Mouse (Mus musculus): ENCODE results near the gene 3425401B19Rik. TPM values are rescaled to one million over a fixed set of nuclear protein-coding genes. Genes with fewer than 3 reads are reported as not detected.

The 3425401B19Rik gene
- polyA plus RNA-seq, 1 experiment from 2014 or later: not detected

DNA sequence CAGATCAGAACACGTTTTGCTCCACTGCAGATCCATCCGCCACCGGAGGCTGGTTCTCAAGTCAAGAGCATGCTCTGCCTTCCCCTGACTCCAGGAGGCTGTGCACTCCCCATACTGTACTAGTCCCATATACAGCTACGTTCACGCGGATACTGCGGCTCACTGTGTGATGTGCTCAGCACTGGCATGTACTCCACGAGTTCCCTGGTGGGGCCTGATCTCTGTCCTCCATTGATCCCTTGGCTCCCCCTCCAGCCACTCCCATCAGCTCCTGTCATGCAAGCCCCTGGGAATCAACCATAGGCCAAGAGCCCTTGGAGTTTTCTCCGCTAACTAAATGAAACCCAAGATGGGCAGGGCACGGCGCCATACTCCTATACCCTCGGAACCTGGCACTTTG lies 2.6 kb downstream of the 3425401B19Rik start:
- Histone ChIP-seq H3K36me3 (ENCODE audit: control insufficient read depth, insufficient read depth, low read length) (no peaks in the 10 kb centered on the region), H3K27ac (replicated peaks; ENCODE audit: low read depth, low read length) (no peak overlapping the region), H3K4me1 (ENCODE audit: control insufficient read depth, insufficient read depth, low read length) (peaks cover 13% of the 10 kb centered on the region), H3K9me3 (ENCODE audit: control insufficient read depth, low read length) (no peaks in the 10 kb centered on the region), H3K4me3 (replicated peaks; ENCODE audit: low read depth, low read length) (no peak overlapping the region), H3K4me2 (ENCODE audit: low read length) (no peak overlapping the region), H3K9ac (replicated peaks; ENCODE audit: low read length) (no peak overlapping the region), H3K27me3 (ENCODE audit: control insufficient read depth, insufficient read depth, low read length) (no peaks in the 10 kb centered on the region)
- ATAC-seq (ENCODE audit: low FRiP score, low TSS enrichment): no peak
- no peak for DNase-seq
- WGBS: 92% methylated on average over 12 of the region's 12 CpGs

DNA sequence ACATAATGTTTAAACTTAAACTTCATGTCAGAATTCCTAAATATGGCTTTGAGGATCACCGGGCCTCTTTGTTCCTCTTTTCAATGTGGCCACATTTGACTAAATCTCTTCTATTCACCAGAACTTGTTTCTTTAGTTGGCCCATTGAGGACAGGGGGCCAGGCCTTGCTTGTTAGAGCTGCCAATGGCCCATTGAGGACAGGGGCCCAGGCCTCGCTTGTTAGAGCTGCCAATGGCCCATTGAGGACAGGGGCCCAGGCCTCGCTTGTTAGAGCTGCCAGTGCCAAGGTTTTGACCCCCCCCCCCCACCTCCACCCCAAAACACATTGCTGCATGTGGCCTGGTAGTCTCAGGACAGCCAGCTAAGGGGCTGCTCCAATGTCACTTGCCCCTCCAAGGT lies 3.5 kb downstream of the 3425401B19Rik start:
- no peak for DNase-seq
- WGBS: 28% methylated on average over 3 of the region's 3 CpGs
- ATAC-seq (ENCODE audit: low FRiP score, low TSS enrichment): no peak

DNA sequence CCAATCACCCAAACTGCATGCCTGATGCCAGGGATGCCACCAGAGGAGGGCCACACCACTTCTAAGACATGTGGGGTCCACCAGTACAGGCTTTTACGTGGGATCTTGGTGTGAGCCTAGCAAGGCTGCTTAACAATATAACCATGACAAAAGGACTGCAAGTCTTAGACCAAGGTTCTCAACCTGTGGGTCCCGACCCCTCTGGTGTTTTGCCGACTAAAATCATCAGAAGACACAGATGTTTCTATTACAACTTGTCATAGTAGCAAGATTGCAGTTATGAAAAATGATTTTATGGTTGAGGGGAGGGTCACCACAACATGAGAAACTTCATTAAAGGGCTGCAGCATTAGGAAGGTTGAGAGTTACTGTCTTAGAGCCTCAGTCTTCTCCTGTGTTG lies 6.5 kb downstream of the 3425401B19Rik start:
- WGBS: 71% methylated on average over 3 of the region's 3 CpGs
- H3K27me3 ChIP-seq (ENCODE audit: control insufficient read depth, insufficient read depth, low read length): no peaks in the 10 kb centered on the region

More for the DNA sequence above, 3.5 kb downstream of the 3425401B19Rik start:
- Histone ChIP-seq H3K9ac (replicated peaks; ENCODE audit: low read length) (no peak overlapping the region), H3K36me3 (ENCODE audit: control insufficient read depth, insufficient read depth, low read length) (no peaks in the 10 kb centered on the region), H3K4me3 (replicated peaks; ENCODE audit: low read depth, low read length) (no peak overlapping the region), H3K4me1 (ENCODE audit: control insufficient read depth, insufficient read depth, low read length) (peaks cover 13% of the 10 kb centered on the region), H3K27ac (replicated peaks; ENCODE audit: low read depth, low read length) (no peak overlapping the region), H3K4me2 (ENCODE audit: low read length) (no peak overlapping the region), H3K27me3 (ENCODE audit: control insufficient read depth, insufficient read depth, low read length) (no peaks in the 10 kb centered on the region), H3K9me3 (ENCODE audit: control insufficient read depth, low read length) (no peaks in the 10 kb centered on the region)

DNA sequence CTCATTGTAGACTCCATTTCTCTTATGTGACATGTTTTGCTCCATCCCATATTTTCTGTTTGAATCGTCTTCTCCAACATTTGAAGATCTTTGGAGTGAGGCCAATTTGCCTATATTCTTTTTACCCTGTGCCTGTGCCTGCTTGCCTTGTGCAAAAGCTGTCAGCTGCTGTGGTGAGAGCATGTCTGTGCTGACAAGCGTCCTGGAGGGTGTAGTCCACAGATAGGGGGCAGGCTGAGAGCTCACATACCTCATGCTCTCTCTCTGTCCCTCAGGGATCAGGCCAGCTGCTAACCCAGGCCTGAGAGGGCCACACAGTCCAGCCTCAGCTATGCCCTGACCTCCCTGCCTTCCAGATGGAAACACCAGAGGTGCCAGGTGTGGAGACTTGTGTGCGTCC lies 11.9 kb downstream of the 3425401B19Rik start:
- no peaks in the 10 kb centered on the region for H3K36me3 ChIP-seq (ENCODE audit: control insufficient read depth, insufficient read depth, low read length)
- DNase-seq: no peak
- H3K9me3 ChIP-seq (ENCODE audit: control insufficient read depth, low read length): no peaks in the 10 kb centered on the region
- H3K27me3 ChIP-seq (ENCODE audit: control insufficient read depth, insufficient read depth, low read length): no peaks in the 10 kb centered on the region
- no peak overlapping the region for H3K27ac ChIP-seq (replicated peaks; ENCODE audit: low read depth, low read length)
- H3K4me3 ChIP-seq (replicated peaks; ENCODE audit: low read depth, low read length): no peak overlapping the region
- H3K9ac ChIP-seq (replicated peaks; ENCODE audit: low read length): no peak overlapping the region
- WGBS: 56% methylated on average over 3 of the region's 3 CpGs
- no peak for ATAC-seq (ENCODE audit: low FRiP score, low TSS enrichment)
- no peaks in the 10 kb centered on the region for H3K4me1 ChIP-seq (ENCODE audit: control insufficient read depth, insufficient read depth, low read length)
- H3K4me2 ChIP-seq (ENCODE audit: low read length): no peak overlapping the region

More for the DNA sequence above, 6.5 kb downstream of the 3425401B19Rik start:
- ATAC-seq (ENCODE audit: low FRiP score, low TSS enrichment) (no peak), DNase-seq (no peak)
- peaks cover 5% of the 10 kb centered on the region for H3K4me1 ChIP-seq (ENCODE audit: control insufficient read depth, insufficient read depth, low read length)
- H3K4me3 ChIP-seq (replicated peaks; ENCODE audit: low read depth, low read length): no peak overlapping the region
- no peaks in the 10 kb centered on the region for H3K36me3 ChIP-seq (ENCODE audit: control insufficient read depth, insufficient read depth, low read length)
- H3K9me3 ChIP-seq (ENCODE audit: control insufficient read depth, low read length): no peaks in the 10 kb centered on the region
- H3K4me2 ChIP-seq (ENCODE audit: low read length): no peak overlapping the region
- no peak overlapping the region for H3K9ac ChIP-seq (replicated peaks; ENCODE audit: low read length)
- H3K27ac ChIP-seq (replicated peaks; ENCODE audit: low read depth, low read length): no peak overlapping the region

DNA sequence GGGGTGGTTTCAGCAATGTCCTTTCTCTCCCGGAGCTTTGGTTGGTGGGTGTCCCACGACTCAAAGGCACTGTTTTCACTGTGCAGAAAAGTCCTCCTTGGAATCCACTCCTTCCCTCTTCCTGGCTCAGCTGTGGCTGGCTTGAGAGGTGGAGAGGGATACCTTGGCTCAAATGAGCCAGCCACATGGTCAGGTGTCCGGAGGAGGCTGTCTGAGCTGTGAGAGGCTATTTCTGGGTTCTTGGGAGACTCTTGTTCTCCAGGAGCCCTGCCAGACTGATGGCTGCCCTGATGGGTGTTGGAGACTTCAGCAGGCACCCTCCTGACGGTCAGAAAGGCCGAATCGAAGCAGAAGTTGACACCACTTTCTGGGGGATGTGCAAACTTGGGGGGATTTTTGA lies 22.0 kb downstream of the 3425401B19Rik start:
- H3K27ac ChIP-seq (replicated peaks; ENCODE audit: low read depth, low read length): no peak overlapping the region
- no peaks in the 10 kb centered on the region for H3K27me3 ChIP-seq (ENCODE audit: control insufficient read depth, insufficient read depth, low read length)
- no peak overlapping the region for H3K4me2 ChIP-seq (ENCODE audit: low read length)
- ATAC-seq (ENCODE audit: low FRiP score, low TSS enrichment): no peak
- no peaks in the 10 kb centered on the region for H3K9me3 ChIP-seq (ENCODE audit: control insufficient read depth, low read length)
- H3K4me1 ChIP-seq (ENCODE audit: control insufficient read depth, insufficient read depth, low read length): no peaks in the 10 kb centered on the region
- no peak overlapping the region for H3K4me3 ChIP-seq (replicated peaks; ENCODE audit: low read depth, low read length)
- H3K9ac ChIP-seq (replicated peaks; ENCODE audit: low read length): no peak overlapping the region
- no peaks in the 10 kb centered on the region for H3K36me3 ChIP-seq (ENCODE audit: control insufficient read depth, insufficient read depth, low read length)
- WGBS: 90% methylated on average over 6 of the region's 6 CpGs
- no peak for DNase-seq

DNA sequence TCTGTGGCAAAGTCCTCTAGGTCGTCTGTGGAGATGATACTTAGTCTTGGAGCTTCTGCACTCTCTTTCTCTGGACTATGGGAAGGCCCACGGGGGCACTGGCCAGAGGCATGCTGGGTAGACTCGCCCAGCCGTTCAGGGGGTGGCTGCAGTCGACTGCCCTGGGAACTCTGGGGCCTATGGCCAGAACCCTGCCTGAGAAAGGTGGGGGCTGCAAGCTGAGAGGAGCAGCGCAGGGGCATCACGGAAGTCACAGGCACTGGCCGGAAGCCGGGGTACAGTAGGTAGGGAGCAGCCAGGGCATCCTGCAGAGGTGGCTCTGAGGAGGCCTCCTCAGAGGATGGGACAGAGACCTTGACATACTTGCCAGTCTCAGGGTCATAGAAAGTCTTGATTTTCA lies 25.3 kb downstream of the 3425401B19Rik start:
- Histone ChIP-seq H3K4me1 (ENCODE audit: control insufficient read depth, insufficient read depth, low read length) (no peaks in the 10 kb centered on the region), H3K4me2 (ENCODE audit: low read length) (no peak overlapping the region), H3K36me3 (ENCODE audit: control insufficient read depth, insufficient read depth, low read length) (no peaks in the 10 kb centered on the region), H3K27me3 (ENCODE audit: control insufficient read depth, insufficient read depth, low read length) (no peaks in the 10 kb centered on the region), H3K27ac (replicated peaks; ENCODE audit: low read depth, low read length) (no peak overlapping the region), H3K9ac (replicated peaks; ENCODE audit: low read length) (no peak overlapping the region), H3K9me3 (ENCODE audit: control insufficient read depth, low read length) (no peaks in the 10 kb centered on the region), H3K4me3 (replicated peaks; ENCODE audit: low read depth, low read length) (no peak overlapping the region)
- no peak for ATAC-seq (ENCODE audit: low FRiP score, low TSS enrichment)
- 84% methylated on average over 9 of the region's 9 CpGs for WGBS
- DNase-seq: no peak

DNA sequence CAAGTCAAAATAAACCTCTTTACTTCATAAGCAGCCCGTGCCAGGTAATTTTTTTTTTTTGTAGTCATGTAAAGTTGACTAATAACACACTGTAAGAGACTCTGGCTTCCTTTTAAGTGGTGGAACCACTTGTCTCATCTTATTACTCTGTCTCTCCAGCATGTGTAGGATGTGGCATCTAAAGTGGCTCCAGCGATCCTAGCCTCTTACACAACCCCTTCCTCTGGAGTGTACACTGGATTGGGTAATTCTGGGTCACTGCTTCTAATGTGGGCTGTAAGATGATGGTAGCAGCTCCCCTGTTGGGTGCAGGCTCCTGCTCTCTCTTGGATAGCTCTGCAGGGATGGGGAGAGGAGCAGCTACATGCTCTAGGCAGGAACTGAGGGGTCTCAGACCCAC lies 46.6 kb downstream of the 3425401B19Rik start:
- 89% methylated on average over 2 of the region's 2 CpGs for whole genome bisulfite sequencing
- Histone ChIP-seq H3K27me3 (ENCODE audit: control insufficient read depth, insufficient read depth, low read length) (no peaks in the 10 kb centered on the region), H3K4me3 (replicated peaks; ENCODE audit: low read depth, low read length) (no peak overlapping the region), H3K27ac (replicated peaks; ENCODE audit: low read depth, low read length) (no peak overlapping the region), H3K4me1 (ENCODE audit: control insufficient read depth, insufficient read depth, low read length) (no peaks in the 10 kb centered on the region), H3K4me2 (ENCODE audit: low read length) (no peak overlapping the region), H3K9ac (replicated peaks; ENCODE audit: low read length) (no peak overlapping the region), H3K9me3 (ENCODE audit: control insufficient read depth, low read length) (no peaks in the 10 kb centered on the region), H3K36me3 (ENCODE audit: control insufficient read depth, insufficient read depth, low read length) (no peaks in the 10 kb centered on the region)
- ATAC-seq (ENCODE audit: low FRiP score, low TSS enrichment) (no peak), DNase-seq (no peak)

DNA sequence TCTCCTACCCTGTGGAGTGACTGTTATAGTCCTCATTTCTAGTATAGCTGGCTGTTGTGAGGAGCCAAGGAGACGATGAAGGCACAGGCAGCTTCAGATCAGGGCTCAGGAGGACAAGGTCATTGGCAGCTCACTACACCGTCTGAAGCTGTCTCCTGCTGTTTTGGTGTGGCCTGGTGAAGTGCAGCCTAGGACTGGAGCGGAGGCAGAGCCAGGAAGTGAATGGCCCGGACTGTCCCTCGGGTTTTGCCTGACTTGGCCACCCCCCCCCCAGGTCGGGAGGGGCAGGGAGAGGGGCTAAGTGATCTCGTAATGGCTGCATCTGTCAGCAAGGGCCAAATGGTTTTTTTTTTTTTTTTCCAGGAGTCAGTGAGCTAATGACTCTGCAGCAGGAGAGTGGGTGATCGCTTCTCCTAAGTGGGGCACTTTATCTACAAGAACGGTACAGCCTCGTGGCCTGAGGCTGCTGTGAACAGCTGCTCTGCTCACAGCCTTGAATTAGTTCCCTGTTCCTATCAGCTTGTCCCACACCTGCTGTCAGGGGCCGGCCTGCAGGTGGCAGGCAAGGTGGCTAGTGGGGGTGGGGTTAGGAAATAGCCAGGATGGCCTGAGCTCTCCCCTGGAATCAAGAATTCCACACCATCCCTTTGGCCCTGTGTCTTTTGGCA lies 50.9 kb downstream of the 3425401B19Rik start:
- Histone ChIP-seq H3K4me3 (replicated peaks; ENCODE audit: low read depth, low read length) (no peak overlapping the region), H3K4me2 (ENCODE audit: low read length) (no peak overlapping the region), H3K4me1 (ENCODE audit: control insufficient read depth, insufficient read depth, low read length) (no peaks in the 10 kb centered on the region), H3K9ac (replicated peaks; ENCODE audit: low read length) (no peak overlapping the region), H3K27ac (replicated peaks; ENCODE audit: low read depth, low read length) (no peak overlapping the region), H3K36me3 (ENCODE audit: control insufficient read depth, insufficient read depth, low read length) (no peaks in the 10 kb centered on the region), H3K27me3 (ENCODE audit: control insufficient read depth, insufficient read depth, low read length) (no peaks in the 10 kb centered on the region), H3K9me3 (ENCODE audit: control insufficient read depth, low read length) (no peaks in the 10 kb centered on the region)
- 48% methylated on average over 11 of the region's 11 CpGs for WGBS
- no peak for ATAC-seq (ENCODE audit: low FRiP score, low TSS enrichment)
- no peak for DNase-seq

DNA sequence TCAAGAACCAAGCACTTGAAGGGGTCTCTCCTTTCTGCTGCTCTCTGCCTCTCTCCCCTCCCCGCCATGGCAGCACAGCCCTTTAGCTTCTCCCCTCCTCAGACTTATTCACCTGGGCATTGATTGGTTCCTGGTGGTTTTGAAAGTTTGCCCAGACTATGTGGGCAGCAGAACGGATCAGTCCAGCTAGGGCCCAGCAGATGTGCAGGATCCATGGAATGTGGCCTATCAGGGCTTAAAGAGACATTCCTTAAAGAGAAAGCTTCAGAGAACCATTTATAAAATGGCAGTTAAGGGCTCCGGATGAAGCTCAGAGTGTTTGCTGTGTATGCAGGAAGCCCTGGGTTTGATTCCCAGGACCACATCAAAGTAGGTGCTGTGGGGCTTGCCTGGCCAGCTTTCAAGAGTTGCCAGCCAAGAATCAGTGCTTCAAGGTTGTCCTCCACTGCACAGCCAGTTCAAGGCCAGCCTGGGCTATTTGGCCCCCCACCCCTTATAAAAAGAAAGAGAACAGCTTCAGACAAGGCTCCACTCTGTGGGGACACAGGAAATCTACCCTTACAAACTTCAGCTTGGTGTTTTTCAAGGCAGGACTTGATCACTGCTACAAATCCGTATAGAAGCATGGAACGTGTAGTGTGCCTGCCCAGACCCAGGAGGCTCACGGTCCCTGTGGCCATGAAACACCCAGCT lies 52.0 kb downstream of the 3425401B19Rik start:
- ATAC-seq (ENCODE audit: low FRiP score, low TSS enrichment): no peak
- WGBS: 86% methylated on average over 6 of the region's 6 CpGs
- Histone ChIP-seq H3K9ac (replicated peaks; ENCODE audit: low read length) (no peak overlapping the region), H3K27ac (replicated peaks; ENCODE audit: low read depth, low read length) (no peak overlapping the region), H3K4me2 (ENCODE audit: low read length) (no peak overlapping the region), H3K9me3 (ENCODE audit: control insufficient read depth, low read length) (no peaks in the 10 kb centered on the region), H3K4me3 (replicated peaks; ENCODE audit: low read depth, low read length) (no peak overlapping the region), H3K4me1 (ENCODE audit: control insufficient read depth, insufficient read depth, low read length) (no peaks in the 10 kb centered on the region), H3K27me3 (ENCODE audit: control insufficient read depth, insufficient read depth, low read length) (no peaks in the 10 kb centered on the region), H3K36me3 (ENCODE audit: control insufficient read depth, insufficient read depth, low read length) (no peaks in the 10 kb centered on the region)
- no peak for DNase-seq
